Mouse (Mus musculus) mature B cell (primary cell): ENCODE results near the gene Fam170b.

Experiments
- in situ Hi-C: fragments of 300-500 bp; cut with MboI; formaldehyde crosslinking; loops from 2 replicates; pipeline ENCODE4 v1.14.3; 2019

Fam170b gene

GRCm38 (mm10) chr14:32833847-32834246 lies at the start of gene Fam170b:
Fam170b (plus strand) TSS chr14:32833962.
- in situ Hi-C loops = no loop called here

- in situ Hi-C loops = no loop called here
Measured at GRCm38 (mm10) chr14:32784130-32784747, 49.5 kb upstream of the Fam170b start.

GRCm38 (mm10) chr14:32784748-32785134 lies 49.0 kb upstream of the Fam170b start:
- in situ Hi-C loops = no loop called here

GRCm38 (mm10) chr14:32785556-32786130 lies 48.1 kb upstream of the Fam170b start, which contains the start of gene Tmem273:
Tmem273 (plus strand) TSS chr14:32785963.
- in situ Hi-C loops = no loop called here

GRCm38 (mm10) chr14:32787691-32788090 lies 46.1 kb upstream of the Fam170b start:
- in situ Hi-C loops = no loop called here

- in situ Hi-C loops = no loop called here
Measured at GRCm38 (mm10) chr14:32796375-32796774, 37.4 kb upstream of the Fam170b start.

GRCm38 (mm10) chr14:32797803-32798202 lies 36.0 kb upstream of the Fam170b start:
- in situ Hi-C loops = no loop called here

GRCm38 (mm10) chr14:32798355-32798754 lies 35.4 kb upstream of the Fam170b start:
- in situ Hi-C loops = no loop called here

GRCm38 (mm10) chr14:32800048-32800447 lies 33.7 kb upstream of the Fam170b start:
- in situ Hi-C loops = no loop called here

- in situ Hi-C loops = no loop called here
Measured at GRCm38 (mm10) chr14:32801016-32801661, 32.6 kb upstream of the Fam170b start.

GRCm38 (mm10) chr14:32801662-32802024 lies 32.1 kb upstream of the Fam170b start:
- in situ Hi-C loops = no loop called here

GRCm38 (mm10) chr14:32810111-32810510 lies 23.7 kb upstream of the Fam170b start:
- in situ Hi-C loops = no loop called here

- in situ Hi-C loops = no loop called here
Measured at GRCm38 (mm10) chr14:32812429-32812828, 21.3 kb upstream of the Fam170b start.

- in situ Hi-C loops = no loop called here
Measured at GRCm38 (mm10) chr14:32814961-32815360, 18.8 kb upstream of the Fam170b start.

GRCm38 (mm10) chr14:32816533-32816932 lies 17.2 kb upstream of the Fam170b start:
- in situ Hi-C loops = no loop called here

- in situ Hi-C loops = no loop called here
Measured at GRCm38 (mm10) chr14:32817258-32817657, 16.5 kb upstream of the Fam170b start.

GRCm38 (mm10) chr14:32819297-32819696 lies 14.5 kb upstream of the Fam170b start:
- in situ Hi-C loops = no loop called here

- in situ Hi-C loops = no loop called here
Measured at GRCm38 (mm10) chr14:32822812-32823211, 10.9 kb upstream of the Fam170b start.

- in situ Hi-C loops = no loop called here
Measured at GRCm38 (mm10) chr14:32823861-32824260, 9.9 kb upstream of the Fam170b start.

GRCm38 (mm10) chr14:32824267-32825150 lies 9.3 kb upstream of the Fam170b start:
- in situ Hi-C loops = no loop called here

- in situ Hi-C loops = no loop called here
Measured at GRCm38 (mm10) chr14:32825426-32826032, 8.2 kb upstream of the Fam170b start.

- in situ Hi-C loops = no loop called here
Measured at GRCm38 (mm10) chr14:32827165-32827564, 6.6 kb upstream of the Fam170b start.
